Mouse (Mus musculus): ENCODE results near the gene Ccdc124.

DNA sequence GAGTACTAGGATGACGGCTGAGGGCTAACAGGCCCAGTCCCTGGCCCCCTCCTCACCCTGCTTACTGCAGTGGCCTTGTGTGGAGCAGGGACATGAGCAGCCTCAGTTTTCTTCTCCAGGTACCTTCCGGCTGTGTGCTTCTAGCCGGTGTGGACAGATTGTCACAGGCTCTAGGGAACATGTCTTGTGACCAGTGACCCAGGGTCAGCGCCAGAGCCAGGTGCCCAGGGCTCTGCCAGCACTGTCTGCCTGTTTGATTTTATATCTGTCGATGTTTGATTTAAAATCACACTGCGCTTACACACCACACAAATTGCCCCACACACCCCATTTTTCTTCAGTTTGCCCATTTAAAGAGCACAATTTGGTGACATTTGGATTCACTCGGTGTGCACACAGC, 49.9 kb downstream of the Ccdc124 start:
- TF ChIP-seq CTCF (IDR thresholded peaks at IDR 0.05; ENCODE audit: borderline replicate concordance, insufficient read depth, low read length), result no peak
- no peak for TF ChIP-seq POLR2A (IDR thresholded peaks at IDR 0.05; ENCODE audit: low read depth, low read length)

Data from embryonic fibroblast, embryonic 13.5 days (primary cell).